ENCODE assay signal across 8 mouse cellular contexts in the genomic region with DNA sequence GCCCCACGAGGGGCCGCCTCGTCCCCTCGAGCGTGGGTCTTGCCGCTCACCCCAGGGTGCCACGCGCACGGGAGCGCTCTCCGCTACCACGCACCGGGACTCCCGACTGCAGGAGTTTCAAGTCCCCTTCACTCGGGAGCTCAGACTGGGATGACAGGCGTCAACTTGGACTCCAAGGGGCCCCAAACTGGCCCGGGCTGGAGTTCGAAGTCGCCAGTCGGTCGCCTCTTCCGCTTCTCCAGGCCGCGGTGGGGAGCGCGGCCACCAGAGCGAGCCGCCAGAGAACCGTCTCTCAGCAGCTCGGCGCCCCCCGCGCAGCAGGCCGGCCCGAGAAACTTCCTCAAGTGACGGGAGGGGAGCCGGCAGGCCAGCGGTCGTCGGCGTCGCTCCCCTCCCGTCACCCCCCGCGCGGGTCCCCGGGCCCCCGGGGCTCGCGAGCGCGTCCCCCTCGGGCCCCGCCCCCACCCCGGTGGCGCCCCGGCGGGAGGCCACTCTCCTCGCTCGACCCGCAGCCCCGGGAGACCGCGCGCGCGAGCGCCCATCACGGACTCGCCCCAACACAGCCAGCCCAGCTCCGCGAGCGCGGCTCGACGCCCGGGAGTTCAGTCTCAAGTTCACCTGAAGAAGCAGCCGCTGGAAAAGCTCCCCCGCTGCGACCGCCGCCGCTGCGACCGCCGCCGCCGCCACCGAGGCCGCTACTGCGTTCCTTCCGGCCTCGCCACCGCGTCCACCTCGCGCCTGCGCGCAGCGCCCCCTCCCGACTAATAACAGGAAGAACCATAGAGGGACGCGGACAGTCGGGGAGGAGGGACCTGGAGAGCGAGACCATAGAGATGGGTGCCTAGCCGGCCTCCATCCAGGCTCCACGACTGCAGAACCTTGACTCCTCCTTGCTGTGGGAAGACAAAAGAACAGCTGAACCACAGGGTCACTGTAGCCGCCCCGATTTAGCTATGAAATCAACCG. TPM values are rescaled to one million over a fixed set of nuclear protein-coding genes. Genes with fewer than 3 reads are reported as not detected.
DNase-seq lines count a peak whose midpoint lies in the region; ATAC-seq lines count a peak whose summit lies in the region.

A gene (minus strand): TSS at position 714 of the 966 bp plus-strand sequence.

- intact Hi-C loops in gastrocnemius, postnatal 14 days (cut with DNase I; ENCODE audit: low total_unique reads), result no loop called here
- intact Hi-C loops in left cerebral cortex, postnatal 10 days (cut with DNase I), result no loop called here

- peak; percentile 94 to 98 for DNase-seq in adrenal gland, adult (ENCODE audit: inconsistent age in 2 of 2, low spot score in 1 of 2)
- peak; percentile 95 for DNase-seq in embryo, embryonic 10.5 days (ENCODE audit: low spot score)
- DNase-seq in gastrocnemius, postnatal 14 days, result peak; percentile 95
- DNase-seq in left cerebral cortex, postnatal 10 days (ENCODE audit: extremely low spot score in 1 of 2, low spot score in 2 of 2), result peak; percentile 94 to 95
- DNase-seq in right cerebral cortex, postnatal 25 days, result peak; percentile 92
- DNase-seq in urinary bladder, postnatal 4 days (ENCODE audit: low spot score in 2 of 2), result peak; percentile 90 to 93

- ATAC-seq in inflammation-experienced regulatory T-cells, adult 6 months, result peak; percentile 98
- peak; percentile 92 for ATAC-seq in megakaryocyte-erythroid progenitor cell, adult 5-6 weeks (replicated peaks; ENCODE audit: low FRiP score, low TSS enrichment, poor library complexity, severe bottlenecking)

RNA-seq across cellular contexts. Expression of the gene that starts here (rescaled TPM):
- 10 to 100 TPM; 16.6 to 19.0 TPM for total RNA-seq in gastrocnemius, postnatal 14 days (2021)
- 10 to 100 TPM; 31.4 to 41.7 (median 32.2) TPM for polyA plus RNA-seq in inflammation-experienced regulatory T-cells, adult 6 months (2017; shearing (Covaris generic))
- total RNA-seq in left cerebral cortex, postnatal 10 days (2021), result 10 to 100 TPM; 38.5 to 40.1 TPM
- total RNA-seq in megakaryocyte-erythroid progenitor cell, adult 5-6 weeks (2014; fragmentation: Nextera tagmentation), result 41.0 and 62.7 TPM in 2 replicates
- 60.5 and 91.5 TPM in 2 replicates for total RNA-seq in megakaryocyte-erythroid progenitor cell, adult 5-6 weeks (2017)

Comparison
In these comparisons a context has a peak if more than half of its experiments do, and no peak if none do; other contexts are left out.
1. Peak in every context shown above with its lines: DNase-seq and ATAC-seq.